In the genomic region with DNA sequence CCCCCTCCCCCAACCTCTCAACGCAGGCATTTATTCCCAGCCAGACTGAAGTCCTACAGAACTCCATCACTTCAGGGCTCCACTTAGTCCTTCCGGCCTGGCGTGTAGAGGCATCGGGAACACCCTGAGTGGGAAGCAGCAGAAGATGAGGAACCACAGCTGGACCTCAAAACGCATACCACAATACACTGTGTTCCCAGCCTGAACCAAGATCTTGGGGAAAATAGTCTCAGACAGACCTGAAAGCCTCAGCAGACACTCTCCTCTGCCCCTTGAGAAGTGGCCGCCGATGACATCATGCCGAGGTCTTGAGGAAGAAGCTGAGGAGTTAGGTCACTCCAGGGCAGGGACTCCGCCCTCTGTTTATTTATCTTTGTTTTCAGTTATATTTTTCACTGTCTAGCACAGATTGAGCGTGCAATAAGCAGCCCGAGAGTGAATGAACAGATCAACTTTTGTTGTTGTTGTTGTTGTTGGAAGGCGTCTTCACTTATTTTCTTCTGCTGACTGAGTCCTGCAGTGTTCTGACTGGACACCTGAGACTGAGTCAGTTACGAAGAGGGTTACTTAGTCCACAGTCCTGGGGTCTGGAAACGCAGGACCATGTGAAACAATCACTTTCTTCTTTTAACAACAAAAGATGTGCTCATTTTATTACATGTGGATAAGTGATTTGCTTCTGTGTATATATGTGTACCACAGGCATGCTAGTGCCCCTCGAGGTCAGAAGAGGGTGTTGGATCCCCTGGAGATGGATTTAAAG, we compare ENCODE assay signal across 16 mouse cellular contexts.
DNase-seq lines count a peak whose midpoint lies in the region; ATAC-seq and TF ChIP-seq lines count a peak whose summit lies in the region.
"Had no signal": no experiment of that assay in that cellular context is flagged by ENCODE, and none has a peak within 500 bp of the region (broad histone marks: within the 10 kb centered on the region; RNA-seq: fewer than 3 reads in every experiment).

No protein-coding gene starts in this region.

- H3K4me3 ChIP-seq in forebrain, embryonic 10.5 days, result no peak overlapping the region
- no peak overlapping the region for H3K4me3 ChIP-seq in forebrain, embryonic 16.5 days (replicated peaks; ENCODE audit: low read length)
- no peak overlapping the region for H3K4me3 ChIP-seq in lung, adult 2 months (replicated peaks; ENCODE audit: extremely low read depth, low read depth, low read length)
- H3K4me3 ChIP-seq in lung, embryonic 14.5 days (ENCODE audit: low read depth, low read length), result no peak overlapping the region
- H3K4me3 ChIP-seq in stomach, postnatal 0 days (ENCODE audit: low read depth, low read length), result no peak overlapping the region
- no peak overlapping the region for H3K4me3 ChIP-seq in liver, embryonic 12.5 days
- H3K4me3 ChIP-seq: neural tube, embryonic 12.5 days had no signal

- H3K4me1 ChIP-seq in forebrain, embryonic 10.5 days, result peaks cover 35% of the 10 kb centered on the region
- no peaks in the 10 kb centered on the region for H3K4me1 ChIP-seq in forebrain, embryonic 16.5 days (replicated peaks; ENCODE audit: control insufficient read depth, insufficient read depth, low read length)
- no peaks in the 10 kb centered on the region for H3K4me1 ChIP-seq in lung, adult 2 months (ENCODE audit: control insufficient read depth, insufficient read depth, low read length)
- H3K4me1 ChIP-seq in lung, embryonic 14.5 days (ENCODE audit: insufficient read depth), result no peaks in the 10 kb centered on the region
- no peaks in the 10 kb centered on the region for H3K4me1 ChIP-seq in stomach, postnatal 0 days (replicated peaks; ENCODE audit: control insufficient read depth, insufficient read depth)
- H3K4me1 ChIP-seq in liver, embryonic 12.5 days, result no peaks in the 10 kb centered on the region
- H3K4me1 ChIP-seq: neural tube, embryonic 12.5 days had no signal

- TF ChIP-seq CTCF in lung, adult 2 months (IDR thresholded peaks at IDR 0.05; ENCODE audit: insufficient read depth, low read length), result no peak
- TF ChIP-seq CTCF in lung, embryonic 14.5 days (IDR thresholded peaks at IDR 0.05; ENCODE audit: low read depth), result no peak
- TF ChIP-seq CTCF in stomach, postnatal 0 days (IDR thresholded peaks at IDR 0.05; ENCODE audit: low read depth), result no peak

- H3K36me3 ChIP-seq in forebrain, embryonic 10.5 days (replicated peaks), result no peaks in the 10 kb centered on the region
- no peaks in the 10 kb centered on the region for H3K36me3 ChIP-seq in forebrain, embryonic 16.5 days (ENCODE audit: control insufficient read depth, insufficient read depth)
- H3K36me3 ChIP-seq in lung, embryonic 14.5 days (ENCODE audit: insufficient read depth), result no peaks in the 10 kb centered on the region
- no peaks in the 10 kb centered on the region for H3K36me3 ChIP-seq in stomach, postnatal 0 days (ENCODE audit: control insufficient read depth, insufficient read depth, low read length)
- H3K36me3 ChIP-seq in liver, embryonic 12.5 days, result no peaks in the 10 kb centered on the region
- H3K36me3 ChIP-seq: neural tube, embryonic 12.5 days had no signal

- 89% methylated on average over 15 of the region's 15 CpGs for WGBS in forebrain, embryonic 10.5 days
- WGBS in forebrain, embryonic 16.5 days, result 87% methylated on average over 15 of the region's 15 CpGs
- 51% methylated on average over 15 of the region's 15 CpGs for WGBS in lung, adult 2 months
- 48% methylated on average over 15 of the region's 15 CpGs for WGBS in lung, embryonic 14.5 days
- WGBS in stomach, postnatal 0 days, result 60% methylated on average over 15 of the region's 15 CpGs
- 73% methylated on average over 15 of the region's 15 CpGs for WGBS in liver, embryonic 12.5 days (ENCODE audit: insufficient replicate concordance)

- peaks cover 77% of the 10 kb centered on the region for H3K27me3 ChIP-seq in forebrain, embryonic 10.5 days (ENCODE audit: poor library complexity, severe bottlenecking)
- H3K27me3 ChIP-seq in forebrain, embryonic 16.5 days (replicated peaks; ENCODE audit: control insufficient read depth, insufficient read depth, low read length), result peaks cover 14% of the 10 kb centered on the region
- no peaks in the 10 kb centered on the region for H3K27me3 ChIP-seq in lung, embryonic 14.5 days (ENCODE audit: insufficient read depth, low read length)
- H3K27me3 ChIP-seq in stomach, postnatal 0 days (ENCODE audit: control insufficient read depth, insufficient read depth, low read length), result no peaks in the 10 kb centered on the region
- H3K27me3 ChIP-seq in liver, embryonic 12.5 days (replicated peaks), result 0 out of 2 replicates have a peak, but pooled peaks cover 7% of the 10 kb centered on the region
- H3K27me3 ChIP-seq: neural tube, embryonic 12.5 days had no signal

- no peak overlapping the region for H3K9ac ChIP-seq in forebrain, embryonic 16.5 days (replicated peaks; ENCODE audit: low read depth, low read length)
- H3K9ac ChIP-seq in lung, embryonic 14.5 days, result no peak overlapping the region
- no peak overlapping the region for H3K9ac ChIP-seq in stomach, postnatal 0 days (ENCODE audit: low read length)
- no peak overlapping the region for H3K9ac ChIP-seq in liver, embryonic 12.5 days
- H3K9ac ChIP-seq: neural tube, embryonic 12.5 days had no signal

- no peak overlapping the region for H3K4me2 ChIP-seq in forebrain, embryonic 16.5 days (ENCODE audit: low read length)
- H3K4me2 ChIP-seq in lung, embryonic 14.5 days, result no peak overlapping the region
- no peak overlapping the region for H3K4me2 ChIP-seq in stomach, postnatal 0 days (replicated peaks; ENCODE audit: low read depth)
- H3K4me2 ChIP-seq in liver, embryonic 12.5 days, result no peak overlapping the region
- H3K4me2 ChIP-seq: liver, embryonic 11.5 days; neural tube, embryonic 12.5 days had no signal

- DNase-seq in forebrain, embryonic 10.5 days (ENCODE audit: extremely low spot score, low spot score), result no peak
- DNase-seq in lung, adult 18-20 months, result peak; percentile 17 to 41
- no peak for DNase-seq in lung, adult 2 months
- DNase-seq in lung, embryonic 14.5 days, result peak; percentile 38
- no peak for DNase-seq in stomach, postnatal 0 days (ENCODE audit: low spot score)
- DNase-seq in right cerebral cortex, postnatal 4 days, result no peak
- DNase-seq: adrenal gland, postnatal 25 days; cerebellum, adult 8-10 months; layer of hippocampus, adult 9-11 months; thymus, postnatal 25 days had no signal

- 0 out of 2 replicates have a peak overlapping the region, but pooled peaks have one; percentile 25 for H3K27ac ChIP-seq in forebrain, embryonic 10.5 days
- H3K27ac ChIP-seq in forebrain, embryonic 16.5 days (ENCODE audit: low read length), result no peak overlapping the region
- H3K27ac ChIP-seq in lung, embryonic 14.5 days (ENCODE audit: low read depth), result no peak overlapping the region
- no peak overlapping the region for H3K27ac ChIP-seq in stomach, postnatal 0 days (replicated peaks)
- no peak overlapping the region for H3K27ac ChIP-seq in liver, embryonic 12.5 days
- H3K27ac ChIP-seq: neural tube, embryonic 12.5 days had no signal

- H3K9me3 ChIP-seq in forebrain, embryonic 10.5 days, result no peaks in the 10 kb centered on the region
- H3K9me3 ChIP-seq in forebrain, embryonic 16.5 days (ENCODE audit: control insufficient read depth, low read length), result no peaks in the 10 kb centered on the region
- no peaks in the 10 kb centered on the region for H3K9me3 ChIP-seq in lung, embryonic 14.5 days (ENCODE audit: low read depth, low read length)
- H3K9me3 ChIP-seq in stomach, postnatal 0 days (ENCODE audit: control insufficient read depth, low read length), result no peaks in the 10 kb centered on the region
- H3K9me3 ChIP-seq in liver, embryonic 12.5 days (replicated peaks), result no peaks in the 10 kb centered on the region
- H3K9me3 ChIP-seq: neural tube, embryonic 12.5 days had no signal

- no peak for TF ChIP-seq EP300 in stomach, postnatal 0 days (optimal IDR thresholded peaks at IDR 0.05)

- TF ChIP-seq POLR2A in lung, adult 2 months (IDR thresholded peaks at IDR 0.05; ENCODE audit: borderline replicate concordance, extremely low read depth, low read depth, low read length), result no peak

- no peak for ATAC-seq in forebrain, embryonic 16.5 days
- ATAC-seq in lung, embryonic 14.5 days (ENCODE audit: insufficient read depth), result 0 out of 2 replicates have a peak, but pooled peaks have one; percentile 21
- peak; percentile 24; the same call in 1 of the 2 replicates for ATAC-seq in stomach, postnatal 0 days (ENCODE audit: low FRiP score, low TSS enrichment)
- no peak for ATAC-seq in liver, embryonic 12.5 days
- ATAC-seq: forebrain, embryonic 14.5 days; inflammation-experienced regulatory T-cells, adult 6 months had no signal

Comparison
In these comparisons a context has a peak if more than half of its experiments do, and no peak if none do; other contexts are left out.
1. DNase-seq: peak in lung, adult 18-20 months (2 of 2) and lung, embryonic 14.5 days (single experiment); none in forebrain, embryonic 10.5 days (single experiment), lung, adult 2 months (single experiment), stomach, postnatal 0 days (single experiment) and right cerebral cortex, postnatal 4 days (single experiment).
2. ATAC-seq: peak in lung, embryonic 14.5 days (single experiment) and stomach, postnatal 0 days (single experiment); none in forebrain, embryonic 16.5 days (single experiment) and liver, embryonic 12.5 days (single experiment).